Mouse (Mus musculus) fibroblast of lung, adult 2 months (primary cell): ENCODE measurements around the gene Ttc4.

ENCODE experiments used
- DNase-seq: peaks from one replicate; pipeline ENCODE4 v3.0.0-alpha.2; 2011; ENCODE audit warnings: low read depth

Ttc4 gene

GRCm38 (mm10) chr4:106678442-106679118, at the start of gene Ttc4:
Ttc4 (minus strand) TSS chr4:106678944.
- peak; percentile 66 for DNase-seq

GRCm38 (mm10) chr4:106720631-106721030, 41.9 kb upstream of the Ttc4 start:
- DNase-seq: no peak

GRCm38 (mm10) chr4:106713622-106714021, 34.9 kb upstream of the Ttc4 start:
- DNase-seq: no peak

- peak; percentile 24 for DNase-seq
These were observed 29.7 kb upstream of the Ttc4 start for GRCm38 (mm10) chr4:106708408-106708807.

GRCm38 (mm10) chr4:106707957-106708356, 29.2 kb upstream of the Ttc4 start:
- DNase-seq: no peak

- no peak for DNase-seq
These were observed 26.4 kb upstream of the Ttc4 start for GRCm38 (mm10) chr4:106705096-106705665.

GRCm38 (mm10) chr4:106704416-106704815, 25.7 kb upstream of the Ttc4 start:
- DNase-seq: no peak

GRCm38 (mm10) chr4:106703956-106704355, 25.2 kb upstream of the Ttc4 start:
- no peak for DNase-seq

- DNase-seq: no peak
These were observed 22.1 kb upstream of the Ttc4 start for GRCm38 (mm10) chr4:106700798-106701197.

- DNase-seq: peak; percentile 9
These were observed 21.2 kb upstream of the Ttc4 start for GRCm38 (mm10) chr4:106699989-106700388.

GRCm38 (mm10) chr4:106693841-106694430, 15.2 kb upstream of the Ttc4 start:
- DNase-seq: no peak

- no peak for DNase-seq
These were observed 10.0 kb upstream of the Ttc4 start for GRCm38 (mm10) chr4:106688636-106689296.

GRCm38 (mm10) chr4:106680955-106681354, 2.2 kb upstream of the Ttc4 start:
- DNase-seq: no peak

GRCm38 (mm10) chr4:106679152-106679551, 408 bp upstream of the Ttc4 start:
- DNase-seq: no peak

- no peak for DNase-seq
These were observed 2.0 kb downstream of the Ttc4 start for GRCm38 (mm10) chr4:106676749-106677148.

- DNase-seq: no peak
These were observed 12.2 kb downstream of the Ttc4 start for GRCm38 (mm10) chr4:106666546-106666945.

GRCm38 (mm10) chr4:106665673-106666072, 13.1 kb downstream of the Ttc4 start:
- DNase-seq: no peak

GRCm38 (mm10) chr4:106665269-106665668, 13.5 kb downstream of the Ttc4 start:
- DNase-seq: no peak

- DNase-seq: no peak
These were observed 14.0 kb downstream of the Ttc4 start for GRCm38 (mm10) chr4:106664697-106665096.

GRCm38 (mm10) chr4:106663956-106664470, 14.7 kb downstream of the Ttc4 start:
- no peak for DNase-seq

GRCm38 (mm10) chr4:106655681-106656080, 23.1 kb downstream of the Ttc4 start:
- no peak for DNase-seq

GRCm38 (mm10) chr4:106653051-106653450, 25.7 kb downstream of the Ttc4 start:
- DNase-seq: no peak

GRCm38 (mm10) chr4:106652546-106652945, 26.2 kb downstream of the Ttc4 start:
- DNase-seq: no peak
